Mouse (Mus musculus): ENCODE measurements around the gene Rtraf.
"Not testable (repeated sequence)": the region's sequence is repeated elsewhere in the genome, so short reads cannot be mapped to it uniquely, and the experiment has no call there.

Gene Rtraf

DNA sequence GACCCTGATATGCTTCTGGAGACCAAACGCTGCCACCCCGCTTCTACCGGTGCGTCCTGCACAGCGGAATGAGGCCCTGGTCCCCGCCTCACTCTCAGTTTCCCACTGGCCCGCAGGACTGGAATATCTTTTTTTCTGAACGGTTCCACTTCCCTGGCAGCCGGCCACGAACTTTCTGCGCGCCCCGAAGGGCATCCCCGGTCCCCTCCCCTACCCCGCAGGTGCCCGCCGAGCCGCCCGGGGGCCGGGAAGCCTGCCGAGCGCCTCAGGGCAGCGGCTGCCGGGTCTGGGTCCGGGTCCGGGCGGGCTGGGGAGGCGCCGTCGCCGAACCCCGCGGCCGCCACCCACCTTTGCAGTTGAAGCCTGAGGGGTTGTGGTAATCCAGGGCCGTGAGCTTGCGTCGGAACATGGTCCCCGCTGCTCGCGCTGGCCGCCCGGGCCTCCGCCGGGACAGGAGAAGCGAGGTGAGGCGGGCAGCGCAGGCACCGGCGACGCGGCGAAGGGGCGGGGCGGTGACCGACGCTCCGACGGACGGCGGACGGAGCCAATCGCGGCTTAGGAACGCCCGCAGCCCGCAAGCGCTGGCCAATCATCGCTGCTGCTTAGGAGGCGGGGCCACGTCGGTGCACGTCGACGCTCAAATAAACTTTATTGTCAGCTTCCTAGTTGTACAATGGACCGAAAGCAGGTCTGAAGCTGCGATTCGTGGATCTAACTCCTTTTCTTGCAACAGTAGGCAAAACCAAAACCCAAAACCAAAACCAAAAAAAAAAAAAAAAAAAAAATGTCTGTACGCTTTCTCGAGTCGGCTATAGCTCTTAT lies at the start of gene Rtraf:
Gene Rtraf, minus strand, starts transcription at position 504 of the 822 bp plus-strand sequence.
- peak; percentile 68 to 89 for DNase-seq (ENCODE audit: low spot score in 2 of 2)

DNA sequence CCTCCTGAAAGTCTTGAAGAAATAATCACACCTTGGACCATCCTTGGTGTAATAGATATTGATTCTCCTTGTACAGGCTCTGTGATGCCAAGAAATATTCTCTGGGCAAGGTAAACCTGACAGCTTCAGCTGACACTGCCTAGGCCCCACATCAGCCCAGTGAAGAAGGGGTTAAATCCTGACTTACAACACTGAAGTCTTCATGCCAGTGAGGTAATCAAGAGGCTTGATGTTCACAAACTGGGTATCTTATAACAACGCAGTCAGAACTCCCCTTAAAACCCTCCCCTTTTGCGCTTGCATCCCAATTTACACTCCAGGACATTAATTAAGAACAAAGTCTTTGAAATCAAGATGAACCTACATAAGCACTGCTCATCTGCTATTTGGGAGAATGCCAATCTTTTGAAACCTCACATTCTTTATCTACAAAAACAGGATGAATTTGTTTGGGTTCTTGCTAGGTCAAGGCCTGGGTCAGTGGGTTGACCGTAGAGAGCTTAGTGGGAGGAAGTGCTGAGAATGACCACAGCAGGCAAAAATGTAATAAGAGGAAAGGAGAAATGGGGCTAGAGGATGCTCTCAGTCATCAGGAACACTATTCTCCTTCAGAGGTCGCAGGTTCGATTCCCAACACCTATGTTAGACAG lies 43.8 kb upstream of the Rtraf start:
- DNase-seq (ENCODE audit: low spot score in 2 of 2), result no peak

DNA sequence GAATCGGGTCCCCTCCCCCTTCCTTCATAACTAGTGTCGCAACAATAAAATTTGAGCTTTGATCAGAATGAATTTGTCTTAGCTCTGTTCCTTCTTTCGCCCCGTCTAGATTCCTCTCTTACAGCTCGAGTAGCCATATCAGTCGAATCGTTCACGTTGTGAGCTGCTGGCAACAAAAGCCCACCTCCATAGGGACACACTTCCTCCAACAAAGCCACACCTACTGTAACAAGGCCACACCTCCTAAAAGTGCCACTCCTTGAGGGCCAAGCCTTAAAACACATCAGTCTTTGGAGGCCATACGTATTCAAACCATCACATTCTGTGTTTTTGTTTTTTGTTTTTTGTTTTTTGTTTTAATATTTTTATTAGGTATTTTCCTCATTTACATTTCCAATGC lies 41.5 kb upstream of the Rtraf start:
- DNase-seq (ENCODE audit: low spot score in 2 of 2), result not testable (repeated sequence)

DNA sequence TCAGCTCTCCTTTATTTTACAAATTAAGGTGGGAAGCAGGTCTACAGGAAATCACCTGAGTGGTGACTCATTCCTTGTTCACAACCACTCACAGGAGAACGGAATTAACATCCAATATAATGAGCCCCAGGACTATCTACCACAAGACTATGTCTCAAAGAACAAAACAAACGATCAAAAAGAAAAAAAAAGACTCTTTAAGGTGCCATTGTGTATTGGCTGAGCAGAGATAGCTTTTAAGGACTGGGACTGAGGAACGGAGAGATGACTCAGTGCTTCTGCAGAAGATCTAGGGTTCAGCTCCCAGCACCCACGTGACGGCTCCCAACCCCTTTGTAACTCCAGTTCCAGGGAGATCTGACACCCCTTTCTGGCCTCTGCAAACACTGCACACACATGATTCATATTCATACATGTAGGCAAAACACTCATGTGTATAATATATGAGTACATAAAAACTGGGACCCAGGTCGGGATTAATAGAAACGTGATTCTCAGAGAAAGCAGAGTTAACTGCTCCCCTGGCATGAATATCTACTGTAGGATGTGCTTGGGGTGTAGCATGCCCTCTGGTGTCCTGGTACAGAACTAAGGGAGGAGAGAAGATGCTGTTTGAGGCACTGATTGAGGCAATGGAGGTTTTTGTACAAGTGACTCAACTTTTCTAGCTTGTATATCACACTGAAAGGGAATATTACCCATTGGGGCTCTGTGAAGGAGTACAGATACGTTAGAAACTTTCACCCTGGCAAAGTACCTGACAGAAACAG lies 37.9 kb upstream of the Rtraf start:
- DNase-seq (ENCODE audit: low spot score in 2 of 2), result no peak

DNA sequence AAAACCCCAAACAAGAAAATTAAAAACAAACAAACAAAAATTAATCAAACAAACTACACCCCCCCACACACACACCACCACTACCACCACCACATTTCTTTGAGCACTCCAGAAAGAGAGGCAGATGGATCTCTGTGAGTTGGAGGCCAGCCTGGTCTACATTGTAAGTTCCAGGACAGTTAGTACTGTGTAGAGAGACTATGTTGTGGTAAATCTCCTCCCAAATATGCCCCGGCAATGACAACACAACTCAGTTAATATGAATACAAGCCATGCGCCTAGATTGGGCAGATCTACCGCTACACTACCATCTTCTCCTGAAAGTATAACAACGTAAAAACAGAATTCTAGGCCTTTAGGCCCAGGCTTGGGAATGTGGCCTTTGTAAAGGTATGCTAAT lies 36.7 kb upstream of the Rtraf start:
- no peak for DNase-seq (ENCODE audit: low spot score in 2 of 2)

DNA sequence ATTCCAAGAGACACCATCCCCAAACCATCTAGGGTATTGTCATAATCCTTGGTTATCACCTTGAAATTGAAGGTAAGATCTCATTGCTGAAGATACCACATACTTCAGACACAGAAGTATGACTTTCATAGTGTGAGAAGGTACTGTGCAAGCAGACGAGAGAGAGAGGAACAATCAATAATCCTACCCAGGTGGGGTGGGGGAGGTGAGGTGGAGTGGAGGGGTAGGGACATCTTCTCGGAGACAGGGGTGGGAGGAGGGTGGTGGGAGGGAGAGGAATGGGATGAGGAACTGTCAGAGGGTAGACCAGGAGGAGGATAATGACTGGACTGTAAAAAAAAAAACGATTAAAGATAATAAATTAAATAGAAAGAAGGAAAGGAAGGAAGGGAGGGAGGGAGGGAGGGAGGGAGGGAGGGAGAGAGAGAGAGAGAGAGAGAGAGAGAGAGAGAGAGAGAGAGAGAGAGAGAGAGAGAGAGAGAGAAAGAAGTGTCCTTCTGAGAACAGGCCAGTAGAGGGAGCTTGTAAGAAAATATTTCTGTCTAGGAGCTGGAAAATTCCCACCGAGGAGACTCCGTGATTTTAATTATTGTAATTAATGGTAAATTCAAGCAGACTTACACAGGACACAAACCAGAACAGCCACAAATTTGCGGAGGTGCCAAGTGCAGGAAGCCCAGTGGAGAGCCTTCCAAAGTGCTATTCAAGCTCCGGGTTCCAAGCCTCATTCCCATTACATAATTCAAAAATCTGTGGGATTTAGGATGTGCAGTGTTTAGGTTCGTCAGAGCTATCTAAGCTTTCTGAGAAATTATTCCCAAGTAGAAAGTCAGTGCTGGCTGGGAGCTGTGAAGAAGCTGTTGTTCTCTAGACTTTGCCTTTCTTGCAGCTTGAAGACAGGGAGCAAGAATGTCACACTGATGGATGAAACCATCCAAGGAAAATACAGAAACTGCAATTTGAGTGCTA lies 35.5 kb upstream of the Rtraf start:
- DNase-seq (ENCODE audit: low spot score in 2 of 2), result peak; percentile 19 to 69

DNA sequence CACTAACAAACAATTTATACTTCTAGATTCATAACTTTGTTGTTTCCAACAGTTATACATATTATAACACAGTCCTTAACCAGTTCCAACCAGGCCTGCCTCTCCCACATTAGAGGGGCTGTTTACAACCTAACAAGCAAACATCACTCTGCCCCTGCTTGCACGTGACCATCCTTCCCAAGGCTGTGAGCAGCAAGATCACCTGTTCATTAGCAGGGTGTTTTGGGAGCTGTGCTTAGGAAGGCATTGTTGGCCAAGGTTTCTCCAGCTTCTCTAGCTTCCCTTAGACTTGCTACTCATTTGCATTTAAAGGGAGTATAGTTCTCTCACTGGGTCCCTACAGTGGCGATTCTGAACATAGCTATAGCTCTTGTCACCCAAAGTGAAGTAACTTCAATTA lies 34.7 kb upstream of the Rtraf start:
- DNase-seq (ENCODE audit: low spot score in 2 of 2), result no peak

DNA sequence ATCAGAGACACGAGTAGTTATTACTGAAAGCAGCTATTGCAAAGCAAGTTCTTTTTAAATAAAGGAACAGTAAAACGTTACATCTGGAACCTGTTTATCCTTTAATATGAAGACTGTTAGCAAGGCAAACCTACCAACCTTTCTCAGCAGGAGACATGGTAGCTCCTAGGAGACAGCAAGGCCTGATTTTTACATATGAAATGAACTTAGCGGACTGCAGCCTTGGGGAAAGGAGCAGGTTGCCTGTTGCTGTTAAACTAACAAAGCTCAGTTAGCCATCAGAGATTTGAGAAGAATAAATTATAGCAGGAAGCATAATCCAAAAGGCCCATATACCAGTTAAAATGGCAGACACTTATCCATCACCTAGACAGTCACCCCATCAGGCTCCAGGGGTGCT lies 29.8 kb upstream of the Rtraf start:
- no peak for DNase-seq (ENCODE audit: low spot score in 2 of 2)

DNA sequence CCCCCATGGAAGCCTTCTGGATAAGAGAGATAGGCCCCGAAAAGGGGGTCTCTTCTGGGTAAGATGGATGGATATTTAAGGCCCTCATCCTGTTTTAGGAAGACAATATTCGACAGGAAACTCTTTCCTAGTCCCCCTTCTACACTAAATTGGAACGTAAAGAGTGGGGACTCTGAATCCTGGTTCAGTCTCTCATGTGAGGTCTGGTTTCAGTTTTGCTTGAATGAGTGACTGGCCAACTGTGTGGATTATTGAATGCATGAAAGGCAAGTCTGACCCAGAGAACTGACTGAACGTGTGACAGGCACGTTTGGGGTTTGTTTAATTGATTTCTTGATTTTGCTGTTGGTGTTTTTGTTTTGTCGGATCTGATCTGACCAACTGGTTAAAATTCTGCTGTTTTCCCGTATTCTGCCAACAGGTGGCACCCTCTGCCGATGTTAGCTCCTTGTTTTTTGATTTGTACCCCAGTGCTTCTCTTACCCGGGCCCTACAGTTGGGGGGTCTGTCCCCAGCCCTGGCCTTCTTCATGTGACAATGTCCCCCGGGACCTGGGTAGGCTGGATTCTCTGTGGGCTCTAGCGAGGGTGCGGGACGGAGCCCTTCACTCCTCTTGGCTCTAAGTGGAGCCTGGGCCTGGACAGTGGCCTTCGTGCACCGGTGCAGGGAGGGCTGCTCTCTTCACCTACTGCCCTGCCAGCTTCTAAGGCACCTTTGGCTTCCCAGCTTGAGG lies 16.1 kb upstream of the Rtraf start:
- peak in 1 of 2 experiments; percentile 77 for DNase-seq (ENCODE audit: low spot score in 2 of 2)

DNA sequence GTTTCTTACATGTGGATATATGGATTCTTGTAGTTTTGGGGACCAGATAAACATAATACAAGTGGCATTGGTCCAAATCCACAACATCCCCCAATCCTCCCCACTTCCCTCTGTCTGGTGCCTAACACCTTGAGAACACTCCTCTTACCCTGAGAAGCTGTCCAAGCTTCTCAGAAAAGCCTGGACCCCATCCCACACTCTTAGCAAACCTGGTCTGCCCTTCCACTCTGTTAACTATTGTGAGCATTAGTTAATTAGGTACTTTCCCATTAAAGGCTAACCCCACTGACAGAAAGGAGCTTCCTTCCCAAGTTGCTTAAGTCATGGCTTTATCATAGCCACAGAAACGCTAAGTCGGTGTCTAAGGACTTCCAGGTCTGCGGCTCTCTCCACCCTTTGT lies 12.7 kb upstream of the Rtraf start:
- DNase-seq (ENCODE audit: low spot score in 2 of 2), result no peak

DNA sequence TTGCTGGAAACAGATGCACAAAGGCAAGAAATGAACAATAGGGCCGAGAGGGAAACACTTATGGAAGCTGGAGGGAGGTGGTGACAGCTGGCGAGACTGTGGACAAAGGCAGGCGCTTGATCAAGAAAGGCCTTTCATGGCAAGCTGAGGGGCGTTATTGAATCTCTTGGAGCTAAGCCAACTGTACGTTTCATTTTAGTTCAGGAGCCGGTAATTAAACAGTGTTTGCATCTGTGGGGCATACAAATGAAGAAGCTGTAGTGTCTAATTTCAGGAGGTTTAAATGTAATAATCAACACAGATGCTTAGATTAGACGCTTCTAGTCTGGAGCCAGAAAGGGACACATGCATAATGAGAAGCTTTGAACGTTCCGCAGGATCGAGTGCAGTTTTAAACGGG lies 1.9 kb upstream of the Rtraf start:
- DNase-seq (ENCODE audit: low spot score in 2 of 2), result no peak

DNA sequence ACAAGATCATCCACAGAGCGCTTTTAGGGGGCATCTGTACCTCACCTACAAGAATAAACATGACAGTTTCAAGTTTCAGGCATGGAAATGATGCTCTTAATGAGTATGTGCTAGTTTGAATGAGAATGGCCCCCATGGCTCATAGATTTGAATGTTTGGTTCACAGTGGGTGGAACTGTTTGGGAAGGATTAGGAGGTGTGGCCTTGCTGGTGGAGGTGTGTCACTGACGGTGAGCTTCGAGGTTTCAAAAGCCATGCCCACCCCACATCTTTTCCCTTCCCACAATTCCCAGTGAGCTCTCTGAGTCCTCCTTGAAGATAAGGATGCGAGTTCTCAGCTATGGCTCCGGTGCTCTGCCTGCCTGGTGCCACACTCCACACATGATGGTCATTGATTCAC lies 1.9 kb downstream of the Rtraf start:
- no peak for DNase-seq (ENCODE audit: low spot score in 2 of 2)

DNA sequence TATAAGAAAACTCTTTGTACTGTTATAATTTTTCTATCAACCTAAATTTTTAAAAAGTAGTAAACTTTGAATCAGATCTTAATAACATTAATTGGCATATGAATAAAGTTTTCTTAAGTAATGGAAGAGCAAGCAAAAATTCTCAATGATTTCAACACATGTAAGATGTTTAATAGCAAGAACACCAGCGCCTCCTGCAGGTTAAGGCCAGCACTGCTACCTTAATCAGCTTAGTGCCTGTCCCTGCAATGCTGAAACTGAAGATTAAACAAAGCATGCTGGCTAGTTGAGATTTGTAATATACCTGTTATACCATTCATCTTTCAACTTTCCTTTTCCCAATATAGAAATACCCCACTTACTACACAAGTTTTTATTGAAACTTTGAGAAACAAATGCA lies 5.7 kb downstream of the Rtraf start:
- peak in 1 of 2 experiments; percentile 90 for DNase-seq (ENCODE audit: low spot score in 2 of 2)

DNA sequence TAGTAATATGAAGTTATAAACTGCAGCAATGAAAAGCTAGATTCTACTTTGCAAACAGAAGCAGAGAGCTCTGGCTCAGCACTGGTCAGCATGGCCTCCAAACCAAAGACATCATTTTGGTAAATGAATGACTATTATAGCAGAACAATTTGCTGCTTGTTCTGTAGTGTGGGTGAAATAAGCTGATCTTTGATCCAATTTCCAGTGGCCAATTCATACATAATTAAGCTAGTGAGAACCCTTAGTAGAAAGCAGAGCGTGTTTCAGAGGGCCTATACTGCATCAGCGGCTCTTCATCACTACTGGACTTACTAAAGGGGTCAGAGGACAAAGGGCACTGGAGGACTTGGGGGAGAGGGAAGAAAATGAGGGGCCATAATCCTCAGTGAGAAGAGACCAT lies 10.6 kb downstream of the Rtraf start:
- no peak for DNase-seq (ENCODE audit: low spot score in 2 of 2)

DNA sequence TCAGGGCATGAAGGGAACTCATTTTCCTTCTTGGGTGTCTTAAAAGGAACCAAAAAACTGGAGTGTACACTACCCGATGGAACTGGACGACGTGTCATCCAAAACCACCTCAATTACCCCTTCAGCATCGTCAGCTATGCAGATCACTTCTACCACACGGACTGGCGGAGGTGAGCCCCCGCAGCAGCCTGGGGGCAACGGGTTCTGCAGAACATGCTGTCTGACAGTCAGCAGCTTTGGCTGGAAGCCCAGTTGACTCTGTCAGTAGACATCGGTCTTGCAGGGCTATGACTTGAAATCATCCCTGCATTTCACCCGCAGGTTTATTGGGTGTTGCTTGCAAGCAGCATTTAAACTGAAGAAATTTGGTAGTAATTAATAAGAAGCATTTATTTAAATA lies 13.7 kb downstream of the Rtraf start:
- DNase-seq (ENCODE audit: low spot score in 2 of 2), result no peak

DNA sequence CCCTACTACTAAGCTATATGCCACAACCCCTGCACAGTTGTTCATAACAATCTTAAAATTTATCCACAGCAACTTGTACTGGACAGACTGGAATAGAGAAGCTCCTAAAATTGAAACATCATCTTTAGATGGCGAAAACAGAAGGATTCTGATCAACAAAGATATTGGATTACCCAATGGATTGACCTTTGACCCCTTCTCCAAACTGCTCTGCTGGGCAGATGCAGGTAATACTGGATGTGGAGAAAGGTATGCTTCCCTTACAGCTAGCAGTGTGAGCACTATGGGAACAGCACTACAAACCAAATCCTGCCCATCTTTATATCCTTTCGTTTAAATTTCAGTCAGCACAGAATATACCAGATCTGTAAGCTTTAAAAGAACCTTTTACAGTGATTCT lies 15.8 kb downstream of the Rtraf start:
- no peak for DNase-seq (ENCODE audit: low spot score in 2 of 2)

DNA sequence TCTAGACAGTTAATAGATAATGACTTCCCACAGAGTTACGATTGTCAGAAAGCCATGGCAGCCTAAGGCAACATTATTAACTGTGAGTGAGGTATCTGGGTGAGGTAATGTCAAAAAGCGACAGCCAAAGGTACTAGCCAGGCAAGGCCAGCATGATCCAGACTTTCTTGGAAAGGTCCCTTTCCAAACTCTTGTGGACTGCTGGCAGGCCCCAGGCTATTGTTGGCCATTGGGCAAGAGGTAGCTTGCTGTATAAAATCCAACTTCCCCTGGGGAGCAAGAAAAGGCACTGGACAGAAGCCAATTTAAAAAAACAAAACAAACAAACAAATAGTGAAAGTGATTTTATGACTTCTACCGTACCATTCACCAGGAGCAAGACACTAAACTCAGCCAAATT lies 16.3 kb downstream of the Rtraf start:
- no peak for DNase-seq (ENCODE audit: low spot score in 2 of 2)

DNA sequence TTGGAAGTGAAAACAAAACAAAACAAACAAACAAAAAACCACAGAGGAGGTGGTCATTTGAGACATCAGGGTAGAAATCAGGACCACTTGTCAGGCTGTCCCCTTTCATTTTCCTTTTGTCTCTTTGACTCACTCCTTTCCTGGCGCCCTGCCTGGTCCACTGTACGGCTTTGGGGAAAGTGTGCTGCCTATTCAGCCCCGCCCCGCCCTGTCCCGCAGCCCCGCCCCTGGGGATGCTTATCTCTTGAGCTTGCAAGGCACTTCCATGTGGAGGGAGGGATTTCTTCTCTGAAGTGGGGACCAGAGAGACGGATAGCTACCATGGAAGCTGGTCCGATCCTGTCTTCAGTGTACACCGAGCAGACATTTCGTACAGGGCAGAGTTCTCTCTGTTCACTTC lies 20.0 kb downstream of the Rtraf start:
- DNase-seq (ENCODE audit: low spot score in 2 of 2), result no peak

DNA sequence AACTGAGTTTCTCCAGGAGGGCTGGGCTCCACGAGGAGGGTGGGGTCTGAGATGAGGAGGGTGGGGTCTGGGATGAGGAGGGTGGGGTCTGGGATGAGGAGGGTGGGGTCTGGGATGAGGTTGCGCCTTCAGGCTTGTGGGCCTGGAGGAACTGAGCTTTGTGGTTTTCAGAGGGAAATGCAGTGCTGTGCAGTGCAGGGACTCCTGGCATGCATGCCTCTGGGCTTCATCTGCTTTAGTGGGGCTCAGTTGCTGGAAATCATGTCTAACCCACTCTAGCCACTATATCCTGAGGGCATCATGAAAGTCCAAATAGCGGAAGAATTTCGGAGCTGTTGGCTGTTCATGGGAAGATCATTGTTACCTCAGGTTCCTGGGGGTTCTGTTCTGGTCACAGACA lies 20.4 kb downstream of the Rtraf start:
- no peak for DNase-seq (ENCODE audit: low spot score in 2 of 2)

DNA sequence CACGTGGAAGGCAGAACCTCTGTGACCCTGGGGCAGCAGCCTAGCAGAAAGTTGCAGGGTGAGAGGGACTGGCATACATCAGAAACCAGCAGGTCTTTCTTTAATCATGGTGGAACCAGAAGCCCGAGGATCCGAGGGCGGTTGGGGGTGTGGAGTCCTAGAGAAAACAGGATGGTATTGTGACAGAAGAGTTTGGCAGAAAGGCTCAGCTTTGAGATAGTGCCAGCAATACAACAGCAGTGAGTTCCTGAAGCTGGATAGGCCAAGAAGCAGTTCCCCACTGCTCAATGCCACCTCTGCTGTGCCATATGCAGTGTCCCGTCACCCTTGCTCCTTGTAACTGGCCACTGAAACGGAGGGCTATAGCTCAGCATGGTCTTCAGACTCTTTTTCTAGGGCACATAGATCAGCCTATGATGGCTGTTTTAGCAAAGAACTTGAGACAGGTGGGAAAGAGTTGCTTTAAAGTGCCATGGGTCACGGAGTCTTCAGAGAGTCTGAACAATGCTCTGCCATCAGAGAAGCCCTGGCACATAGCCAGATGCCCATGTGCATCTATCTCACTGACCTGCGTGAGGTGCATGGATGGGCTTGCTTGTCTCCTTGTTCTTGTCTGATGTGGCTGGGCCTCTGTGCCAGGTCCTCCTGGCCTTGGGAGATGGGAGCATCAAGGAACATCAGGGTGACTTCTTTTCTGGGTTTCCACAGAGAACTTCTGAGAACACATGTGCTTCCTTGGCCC lies 22.0 kb downstream of the Rtraf start:
- no peak for DNase-seq (ENCODE audit: low spot score in 2 of 2)
